Mouse (Mus musculus) megakaryocyte, adult 5-6 weeks (primary cell): ENCODE results near the gene S100a1. TPM values are rescaled to one million over a fixed set of nuclear protein-coding genes. Genes with fewer than 3 reads are reported as not detected.

Source experiments
- ATAC-seq: 2 replicates; pipeline ENCODE4 v1.8.0; 2016; ENCODE audit warnings: mild to moderate bottlenecking, inconsistent platforms; ENCODE audit not compliant: poor library complexity, severe bottlenecking
- total RNA-seq, 2 experiments: library from RNA; stranded (forward) in 1 of 2; stranded (reverse) in 1 of 2; fragments of 153-499, 151-499 nt in 1 of 2; fragments of 221-1000, 200-1000 nt in 1 of 2; gene quantifications; 2 replicates each; pipeline versions ENCODE4 v1.2.3 to v1.2.4; 2015 to 2017

The S100a1 gene
- total RNA-seq, 2 experiments from 2014 or later, result 80.4 to 89.5 TPM

- no peak for ATAC-seq
Measured at GRCm38 (mm10) chr3:90512948-90513642, 1.1 kb downstream of the S100a1 start.

DNA sequence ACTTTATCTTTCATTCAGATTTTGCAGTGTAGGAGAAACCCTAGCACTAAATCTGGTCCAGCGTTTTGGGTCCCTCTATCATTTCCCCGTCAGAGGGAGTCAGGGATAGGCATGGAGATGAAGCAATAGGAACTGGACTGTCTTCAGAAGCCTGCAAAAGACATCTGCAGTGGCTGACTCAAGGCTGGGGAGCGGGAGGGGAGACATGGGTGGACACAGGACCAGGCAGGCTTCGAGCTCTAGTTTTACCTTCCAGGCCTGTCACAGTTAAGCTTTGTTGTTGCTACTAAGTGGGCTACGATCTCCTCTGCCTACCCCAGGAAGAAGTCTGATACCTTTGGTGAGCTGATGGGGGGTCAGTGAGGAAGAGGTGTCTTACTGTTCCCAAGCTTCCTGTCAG, 1.9 kb downstream of the S100a1 start:
- ATAC-seq, result no peak

DNA sequence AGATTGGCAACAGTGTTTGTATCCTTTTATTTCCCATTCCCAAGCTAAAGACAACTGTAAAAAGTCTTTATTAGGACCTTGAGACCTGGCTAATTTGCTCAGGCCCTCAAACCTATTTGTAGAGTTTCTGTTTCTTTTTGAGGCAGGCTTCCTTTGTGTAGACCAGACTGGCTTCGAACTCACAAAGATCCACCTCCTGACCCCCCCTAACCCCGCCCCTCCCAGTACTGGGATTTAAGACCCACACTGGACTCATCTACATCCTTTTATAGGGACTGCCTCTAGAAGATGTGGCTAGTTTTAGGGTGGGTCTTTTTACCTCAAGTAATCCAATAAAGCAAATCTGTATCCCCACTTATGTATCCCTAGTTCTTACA, 4.5 kb downstream of the S100a1 start:
- ATAC-seq, result no peak

GRCm38 (mm10) chr3:90508950-90509746, 5.0 kb downstream of the S100a1 start, which contains the start of gene Chtop:
Gene Chtop (minus strand): TSS chr3:90509498.
- peak; percentile 90 for ATAC-seq

DNA sequence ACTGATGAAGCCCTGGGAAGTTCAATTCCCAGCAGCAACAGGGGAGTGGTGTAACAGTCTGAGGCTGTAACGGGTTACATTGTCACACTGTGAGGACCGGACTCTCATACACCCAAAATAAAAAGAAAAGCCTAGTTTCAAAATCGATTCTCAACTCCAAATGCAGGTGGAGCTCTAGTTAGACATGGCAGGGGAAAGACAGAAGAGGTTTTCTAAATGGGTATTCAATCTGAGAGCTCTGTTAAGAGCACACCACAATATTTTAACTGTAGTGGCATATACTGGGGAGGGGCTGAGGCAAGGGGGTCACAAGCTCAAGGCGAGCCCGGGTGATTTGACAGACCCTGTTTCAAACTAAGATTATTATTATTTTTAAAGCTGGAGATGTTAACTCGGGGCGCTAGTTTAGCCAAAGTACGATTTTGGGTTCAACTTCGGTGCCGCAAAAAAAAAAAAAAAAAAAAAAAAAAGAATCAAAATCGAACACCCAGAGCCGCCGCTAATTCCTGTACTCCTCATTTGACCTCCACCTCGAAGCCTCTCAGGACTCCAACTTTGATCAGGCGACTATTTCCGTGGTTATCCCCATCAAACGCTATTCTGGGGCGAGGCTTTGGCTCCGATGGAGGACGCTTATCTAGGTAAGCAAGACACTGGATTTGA, 5.8 kb downstream of the S100a1 start:
- no peak for ATAC-seq

- no peak for ATAC-seq
Measured at GRCm38 (mm10) chr3:90506362-90506761, 7.8 kb downstream of the S100a1 start.

DNA sequence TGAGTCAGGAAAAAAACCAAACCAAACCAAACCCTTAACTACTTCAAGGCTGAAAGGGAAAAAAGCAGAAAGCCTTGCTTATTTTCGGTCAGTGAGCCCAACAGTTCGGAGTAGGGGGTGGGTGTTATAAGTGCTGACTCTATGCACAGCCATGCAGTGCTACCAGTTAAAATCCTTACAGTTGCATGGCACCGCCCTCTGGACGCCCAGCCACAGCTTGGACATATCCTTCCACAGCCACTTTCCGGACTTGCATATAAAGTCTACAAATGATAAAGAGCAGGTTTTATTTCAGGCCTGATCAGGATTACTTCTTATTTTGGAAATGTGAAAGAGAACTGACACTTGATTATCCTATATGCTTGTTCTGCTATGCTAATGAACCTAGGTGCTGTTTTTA, 9.0 kb downstream of the S100a1 start:
- ATAC-seq, result no peak

DNA sequence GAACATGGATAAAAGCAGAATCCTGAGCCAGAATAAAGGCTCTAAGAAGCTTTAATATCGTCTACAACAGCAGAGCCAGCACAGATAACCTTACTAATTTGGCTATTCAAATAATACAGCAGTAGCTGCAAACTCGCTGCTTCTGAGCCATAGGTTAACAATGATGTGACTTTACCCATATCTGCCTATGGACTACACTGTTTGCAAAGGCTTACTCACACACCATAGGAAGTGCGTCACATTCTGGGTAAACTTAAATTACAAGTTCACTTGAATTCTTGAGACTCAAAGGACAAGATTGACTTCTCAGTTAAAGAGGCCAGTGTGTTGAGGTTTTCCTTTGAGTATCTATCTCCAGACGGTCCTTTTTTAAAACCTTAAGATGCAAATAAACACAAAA, 10.7 kb downstream of the S100a1 start:
- ATAC-seq, result no peak

DNA sequence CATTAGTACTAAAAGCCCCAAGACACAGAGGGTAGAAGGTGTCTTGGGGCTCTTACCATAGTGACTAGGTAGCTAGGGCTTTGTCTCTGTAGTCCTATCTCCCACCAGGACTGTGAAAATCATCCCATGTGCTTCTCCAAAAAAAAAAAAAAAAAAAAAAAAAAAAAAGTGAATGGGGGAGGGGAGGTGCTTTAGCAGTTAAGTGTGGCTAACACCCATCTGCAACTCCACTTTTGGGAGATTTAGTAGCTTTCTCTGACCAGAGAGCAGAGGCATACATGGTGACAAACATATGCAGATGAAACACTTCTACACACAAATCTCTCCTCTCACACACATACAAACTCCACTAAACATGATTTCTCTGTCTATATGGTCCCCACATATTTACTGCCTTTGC, 16.6 kb downstream of the S100a1 start:
- no peak for ATAC-seq

DNA sequence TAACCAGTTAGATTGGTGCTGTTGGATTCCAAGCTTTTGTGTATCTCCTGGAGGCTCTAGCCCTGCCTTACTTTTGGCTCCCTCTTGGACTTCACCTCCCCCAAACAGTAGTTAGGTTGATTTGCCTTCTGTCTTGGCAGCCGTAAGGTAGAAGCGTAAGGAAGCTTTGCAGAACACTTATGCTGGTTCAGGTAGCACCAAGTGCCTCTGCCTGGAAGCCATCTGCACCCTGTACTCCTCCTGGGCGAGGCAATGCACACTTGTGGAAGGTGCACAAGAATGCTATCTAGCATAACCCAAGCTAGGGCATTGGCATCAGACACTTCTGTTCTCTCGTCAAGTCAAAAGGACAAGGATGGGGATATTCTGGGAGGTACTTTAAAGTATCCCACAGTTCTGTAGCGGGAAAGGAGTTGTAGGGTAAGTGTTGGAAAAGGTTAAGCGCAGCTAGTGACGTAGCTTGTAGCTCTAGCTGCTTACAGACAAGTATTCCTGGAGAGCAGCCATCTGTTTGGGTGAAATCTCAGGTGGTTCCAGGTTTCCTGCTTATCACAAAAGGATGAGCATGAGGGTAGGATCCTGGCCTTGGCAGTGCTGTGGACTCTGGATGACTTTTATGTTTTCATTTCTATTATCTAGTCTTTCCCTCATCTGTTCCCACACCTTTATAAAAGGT, 18.2 kb downstream of the S100a1 start:
- ATAC-seq, result no peak

GRCm38 (mm10) chr3:90493831-90494540, 20.2 kb downstream of the S100a1 start:
- ATAC-seq, result no peak

- peak; percentile 35 for ATAC-seq
Measured at GRCm38 (mm10) chr3:90491350-90491749, 22.8 kb downstream of the S100a1 start.

DNA sequence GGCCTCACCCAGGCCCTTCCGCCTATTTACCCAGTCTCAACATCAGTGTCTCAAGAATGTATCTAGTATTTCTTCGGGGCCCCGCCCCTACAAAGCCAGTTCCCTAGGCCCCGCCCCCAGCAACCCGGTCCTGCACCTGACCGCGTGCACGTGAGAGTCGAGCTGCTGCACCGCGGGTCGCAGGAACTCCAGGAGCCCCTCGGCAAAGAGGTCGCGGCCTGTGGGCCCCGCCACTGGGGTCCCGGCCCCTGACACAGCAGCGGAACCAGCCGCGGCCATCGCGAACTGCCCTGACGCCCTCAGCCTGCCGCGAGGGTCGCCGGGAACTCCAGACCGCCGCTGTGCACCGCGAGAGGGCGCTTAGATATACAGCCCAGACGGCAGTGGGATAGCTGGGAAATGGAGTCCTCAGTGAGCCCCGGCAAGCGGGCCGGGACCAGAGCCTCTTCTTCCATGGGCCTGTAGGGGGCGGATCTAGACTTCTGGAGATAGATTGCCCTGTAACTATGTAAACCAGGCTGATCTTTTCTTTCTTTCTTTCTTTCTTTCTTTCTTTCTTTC, 23.4 kb downstream of the S100a1 start, which contains the start of gene Snapin:
Gene Snapin (minus strand): TSS at position 338 of the 561 bp plus-strand sequence.
- peak; percentile 99 for ATAC-seq

DNA sequence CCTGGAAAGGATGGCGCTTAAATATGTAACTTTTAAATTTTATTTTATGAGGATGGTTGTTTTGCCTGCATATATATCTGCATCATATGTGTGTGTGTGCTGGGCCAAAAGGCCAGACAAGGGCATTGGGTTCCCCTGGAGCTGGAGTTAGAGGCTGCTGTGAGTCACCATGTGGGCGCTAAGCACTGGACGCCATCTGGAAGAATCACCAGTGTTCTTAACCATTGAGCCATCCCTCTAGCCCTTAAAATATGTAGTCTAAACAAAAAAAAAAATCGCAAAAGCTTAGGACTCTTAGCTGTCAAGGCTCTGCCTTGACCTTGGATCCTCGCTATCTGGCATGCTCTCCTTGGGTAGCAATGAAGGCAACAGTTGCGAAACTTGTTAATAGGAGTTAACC, 25.6 kb downstream of the S100a1 start:
- ATAC-seq, result no peak

DNA sequence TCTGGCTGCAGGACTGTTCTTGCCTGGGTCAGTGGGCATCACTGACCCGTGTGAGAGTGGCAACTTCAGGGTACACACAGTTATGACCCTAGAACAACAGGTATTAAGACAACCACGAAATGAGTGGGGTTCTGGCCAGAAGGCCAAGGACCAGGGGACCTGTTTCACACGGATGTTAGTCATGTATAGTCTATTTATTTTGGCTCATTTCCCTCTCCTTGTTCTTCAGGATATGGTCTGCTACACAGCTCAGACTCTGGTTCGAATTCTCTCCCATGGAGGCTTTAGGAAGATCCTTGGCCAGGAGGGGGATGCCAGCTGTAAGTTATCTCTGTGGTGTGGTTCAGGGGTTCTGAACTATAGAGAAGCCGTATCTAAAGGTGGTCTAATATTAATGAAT, 27.2 kb downstream of the S100a1 start:
- no peak for ATAC-seq

DNA sequence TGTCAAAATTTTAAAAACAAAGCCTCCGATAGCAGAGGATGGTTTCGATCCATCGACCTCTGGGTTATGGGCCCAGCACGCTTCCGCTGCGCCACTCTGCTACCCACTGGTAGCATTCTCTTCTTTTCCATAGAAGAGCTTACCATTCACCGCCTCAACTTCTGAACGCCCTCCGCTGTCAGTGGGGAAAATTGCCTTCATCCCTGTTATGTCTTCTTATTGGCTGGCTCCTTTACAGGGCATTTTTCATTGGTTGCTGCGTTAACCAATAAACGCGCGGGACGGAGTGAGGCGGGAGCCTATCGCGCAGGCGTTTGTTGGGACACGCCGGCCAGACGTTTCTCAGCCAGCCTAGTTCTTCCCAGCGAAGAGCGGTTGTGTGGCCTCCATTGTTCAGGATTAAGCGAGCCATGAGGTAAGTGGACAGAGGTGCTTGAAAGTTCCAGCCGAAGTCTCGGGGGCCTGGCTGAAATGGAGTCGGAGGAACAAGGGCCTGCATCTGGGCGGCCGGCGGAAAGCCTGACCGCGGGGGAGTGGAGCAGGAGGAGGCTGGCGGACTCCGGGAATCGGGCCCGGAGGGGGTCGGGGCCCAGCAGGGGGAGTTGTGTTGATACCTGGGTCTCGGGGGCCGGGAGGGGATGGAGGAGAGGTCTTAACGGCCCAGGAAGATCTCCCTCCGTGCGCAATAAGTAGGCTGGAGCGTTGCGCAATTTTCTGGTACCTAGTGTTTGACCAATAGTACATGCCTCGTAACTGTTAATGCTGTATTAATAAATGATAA, 38.2 kb downstream of the S100a1 start, which contains the start of gene Ilf2:
Gene Ilf2 (plus strand): TSS at position 296 of the 781 bp plus-strand sequence.
- ATAC-seq, result peak; percentile 98

DNA sequence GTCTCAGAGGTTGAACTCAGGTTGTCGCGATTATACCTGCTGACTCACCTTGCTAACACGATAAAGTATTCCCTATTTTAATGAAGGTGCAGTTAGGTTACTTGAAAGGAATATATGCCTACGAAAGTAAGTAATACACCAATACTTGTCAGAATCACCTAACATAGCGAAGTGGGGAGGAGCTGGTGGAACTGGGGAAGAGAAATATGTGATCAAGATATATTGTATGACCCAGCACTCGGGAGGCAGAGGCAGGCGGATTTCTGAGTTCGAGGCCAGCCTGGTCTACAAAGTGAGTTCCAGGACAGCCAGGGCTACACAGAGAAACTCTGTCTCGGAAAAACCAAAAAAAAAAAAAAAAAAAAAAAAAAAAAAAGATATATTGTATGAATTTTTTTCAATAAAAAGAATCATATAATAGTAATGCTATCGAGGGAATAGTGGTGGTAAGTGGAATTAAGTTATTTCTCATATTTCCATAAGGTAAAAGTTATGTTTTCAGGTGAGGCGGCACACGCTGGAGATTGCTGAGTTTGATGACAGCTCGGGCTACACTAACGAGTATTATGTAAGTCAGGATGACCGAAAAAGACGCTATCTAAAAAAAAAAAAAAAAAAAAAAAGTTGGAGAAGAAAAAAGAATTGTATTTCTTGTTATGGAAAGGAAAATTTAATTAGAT, 38.9 kb downstream of the S100a1 start:
- 0 out of 2 replicates have a peak, but pooled peaks have one; percentile 14 for ATAC-seq

GRCm38 (mm10) chr3:90472213-90472612, 42.0 kb downstream of the S100a1 start:
- ATAC-seq, result peak; percentile 51
